Mouse (Mus musculus): Measurements from ENCODE around the gene Kansl2.

DNA sequence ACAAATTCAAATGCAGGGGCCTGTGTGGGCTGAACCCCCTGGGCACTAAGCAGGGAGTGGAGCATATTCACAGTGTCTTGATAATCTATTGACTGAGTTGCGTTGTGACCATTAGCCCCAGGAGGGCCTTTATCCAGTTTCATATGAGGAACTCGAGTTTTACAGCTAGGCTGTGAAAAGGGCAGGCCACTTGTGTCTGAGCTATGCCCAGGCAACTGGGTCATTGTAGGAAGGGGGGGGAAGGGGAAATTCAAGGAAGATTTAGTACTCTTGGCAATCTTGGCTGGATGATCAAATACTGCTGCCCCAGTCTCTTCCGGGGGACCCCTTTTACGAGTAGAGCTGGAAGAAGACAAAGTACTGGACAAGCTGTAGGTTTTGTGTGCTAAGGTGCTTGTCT, 9.3 kb upstream of the Kansl2 start:
- TF ChIP-seq CTCF (IDR thresholded peaks at IDR 0.05; ENCODE audit: control insufficient read depth, insufficient read depth, insufficient read length) (no peak), MYOD1 (IDR thresholded peaks at IDR 0.05; ENCODE audit: control insufficient read depth, insufficient read length, low read depth) (no peak), CEBPB (IDR thresholded peaks at IDR 0.05; ENCODE audit: low read depth) (no peak), FOSL1 (IDR thresholded peaks at IDR 0.05; ENCODE audit: insufficient read depth, low read length, poor library complexity, severe bottlenecking) (no peak)

All from C2C12 (cell line).